Mouse (Mus musculus) E14TG2a.4 (cell line): ENCODE results near the gene Fxyd7.

Experiments used
- CTCF ChIP-seq: conservative IDR thresholded peaks from 2 replicates; pipeline ENCODE4 v1.5.1; 2014; ENCODE audit warnings: low read length
- NANOG ChIP-seq: IDR thresholded peaks from 2 replicates; pipeline ENCODE4 v1.6.1; 2014; ENCODE audit warnings: borderline replicate concordance, low read length, mixed read lengths
- POU5F1 ChIP-seq: IDR thresholded peaks from 2 replicates; pipeline ENCODE4 v1.6.1; 2014; ENCODE audit warnings: low read length, borderline replicate concordance

DNA sequence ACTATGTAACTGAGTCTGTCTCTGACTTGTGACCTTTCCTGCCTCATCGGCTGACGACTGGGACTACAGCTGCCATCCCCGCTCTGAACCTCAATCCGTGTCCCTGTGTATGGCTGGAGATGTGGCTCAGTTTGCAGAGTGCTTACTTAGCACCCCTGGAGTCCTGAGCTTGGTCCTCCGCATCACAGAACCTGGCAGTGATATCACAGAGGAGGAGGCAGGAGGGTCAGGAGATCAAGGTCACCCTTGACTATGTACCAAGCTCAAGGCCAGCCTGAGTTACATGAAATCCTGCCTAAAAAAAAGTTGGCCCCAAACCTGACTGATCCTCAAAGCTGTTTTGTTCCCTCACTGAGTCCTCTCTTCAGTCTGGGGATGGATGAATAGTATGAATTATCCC, 6.5 kb upstream of the Fxyd7 start:
- TF ChIP-seq CTCF, result no peak
- TF ChIP-seq POU5F1, result no peak
- no peak for TF ChIP-seq NANOG
